8 mouse cellular contexts compared by ENCODE assay signal in genomic region chr2:33217425-33217794, GRCm38 (mm10). TPM values are rescaled to one million over a fixed set of nuclear protein-coding genes. Genes with fewer than 3 reads are reported as not detected.
DNase-seq lines count a peak whose midpoint lies in the region; ATAC-seq and TF ChIP-seq lines count a peak whose summit lies in the region.

No protein-coding gene starts in this region.

- peak overlapping the region; percentile 60 for H3K4me3 ChIP-seq in lung, embryonic 14.5 days (ENCODE audit: low read depth, low read length)
- H3K4me3 ChIP-seq in forebrain, embryonic 13.5 days, result peak overlapping the region; percentile 49
- peak overlapping the region; percentile 74 for H3K4me3 ChIP-seq in limb, embryonic 12.5 days (replicated peaks)
- H3K4me3 ChIP-seq in thymus, adult 2 months (ENCODE audit: control insufficient read depth, insufficient read depth, low read length), result no peak overlapping the region

- no peak for ATAC-seq in lung, embryonic 14.5 days (ENCODE audit: insufficient read depth)
- no peak for ATAC-seq in forebrain, embryonic 13.5 days
- ATAC-seq in limb, embryonic 12.5 days (ENCODE audit: insufficient number of reproducible peaks, insufficient read depth, low FRiP score, low TSS enrichment, low read depth), result no peak

- WGBS in lung, embryonic 14.5 days, result 41% methylated on average over 3 of the region's 3 CpGs
- WGBS in forebrain, embryonic 13.5 days, result 45% methylated on average over 3 of the region's 3 CpGs
- 46% methylated on average over 3 of the region's 3 CpGs for WGBS in limb, embryonic 12.5 days
- WGBS in thymus, adult 2 months, result 5% methylated on average over 3 of the region's 3 CpGs

- peak overlapping the region; percentile 93 for H3K4me2 ChIP-seq in lung, embryonic 14.5 days
- peak overlapping the region; percentile 82 for H3K4me2 ChIP-seq in forebrain, embryonic 13.5 days
- peak overlapping the region; percentile 79 for H3K4me2 ChIP-seq in limb, embryonic 12.5 days

- peak overlapping the region; percentile 73 for H3K9ac ChIP-seq in lung, embryonic 14.5 days
- peak overlapping the region; percentile 80; the same call in 1 of the 2 replicates for H3K9ac ChIP-seq in forebrain, embryonic 13.5 days
- peak overlapping the region; percentile 85 for H3K9ac ChIP-seq in limb, embryonic 12.5 days (replicated peaks)

- peak; percentile 12 for DNase-seq in lung, embryonic 14.5 days
- DNase-seq in lung, postnatal 10 days, result no peak
- DNase-seq in thymus, adult 2 months, result peak; percentile 69
- DNase-seq in adrenal gland, adult 18-20 months (ENCODE audit: low spot score in 2 of 2), result no peak
- DNase-seq in kidney, adult 11 months, result no peak
- DNase-seq in ovary, postnatal 10 days (ENCODE audit: low spot score), result no peak

- peak overlapping the region; percentile 83; the same call in 1 of the 2 replicates for H3K27ac ChIP-seq in lung, embryonic 14.5 days (ENCODE audit: low read depth)
- no peak overlapping the region for H3K27ac ChIP-seq in forebrain, embryonic 13.5 days
- H3K27ac ChIP-seq in limb, embryonic 12.5 days, result no peak overlapping the region
- peak overlapping the region; percentile 67 for H3K27ac ChIP-seq in thymus, adult 2 months (ENCODE audit: control insufficient read depth, insufficient read depth, low read length)

- H3K4me1 ChIP-seq in lung, embryonic 14.5 days (ENCODE audit: insufficient read depth), result peaks cover 23% of the 10 kb centered on the region; the same call in 1 of the 2 replicates
- H3K4me1 ChIP-seq in forebrain, embryonic 13.5 days, result peaks cover 48% of the 10 kb centered on the region
- H3K4me1 ChIP-seq in limb, embryonic 12.5 days (replicated peaks), result peaks cover 57% of the 10 kb centered on the region
- peaks cover 61% of the 10 kb centered on the region for H3K4me1 ChIP-seq in thymus, adult 2 months (replicated peaks; ENCODE audit: control insufficient read depth, insufficient read depth, low read length)

- no peaks in the 10 kb centered on the region for H3K9me3 ChIP-seq in lung, embryonic 14.5 days (ENCODE audit: low read depth, low read length)
- no peaks in the 10 kb centered on the region for H3K9me3 ChIP-seq in forebrain, embryonic 13.5 days (replicated peaks)
- no peaks in the 10 kb centered on the region for H3K9me3 ChIP-seq in limb, embryonic 12.5 days

- H3K27me3 ChIP-seq in lung, embryonic 14.5 days (ENCODE audit: insufficient read depth, low read length), result no peaks in the 10 kb centered on the region
- no peaks in the 10 kb centered on the region for H3K27me3 ChIP-seq in forebrain, embryonic 13.5 days
- no peaks in the 10 kb centered on the region for H3K27me3 ChIP-seq in limb, embryonic 12.5 days
- H3K27me3 ChIP-seq in thymus, adult 2 months (ENCODE audit: control insufficient read depth, insufficient read depth, low read length), result no peaks in the 10 kb centered on the region

- no peak for TF ChIP-seq POLR2A in thymus, adult 2 months (IDR thresholded peaks at IDR 0.05; ENCODE audit: control insufficient read depth, extremely low read depth, insufficient read depth, low read length, poor library complexity)

- no peak; the same call in 1 of the 2 replicates for TF ChIP-seq CTCF in lung, embryonic 14.5 days (IDR thresholded peaks at IDR 0.05; ENCODE audit: low read depth)
- TF ChIP-seq CTCF in thymus, adult 2 months (IDR thresholded peaks at IDR 0.05; ENCODE audit: borderline replicate concordance, control insufficient read depth, extremely low read depth, insufficient read depth, low read length, poor library complexity), result no peak

- H3K36me3 ChIP-seq in lung, embryonic 14.5 days (ENCODE audit: insufficient read depth), result peaks cover 12% of the 10 kb centered on the region; the same call in 1 of the 2 replicates
- peaks cover 12% of the 10 kb centered on the region; the same call in 1 of the 2 replicates for H3K36me3 ChIP-seq in forebrain, embryonic 13.5 days (ENCODE audit: poor library complexity, severe bottlenecking)
- H3K36me3 ChIP-seq in limb, embryonic 12.5 days, result peaks cover 24% of the 10 kb centered on the region
- H3K36me3 ChIP-seq in thymus, adult 2 months (ENCODE audit: control insufficient read depth, insufficient read depth, low read length), result no peaks in the 10 kb centered on the region

RNA-seq across cellular contexts. Expression of gene Angptl2, which starts 1.5 kb away (rescaled TPM):
- polyA plus RNA-seq in lung, embryonic 14.5 days (2014; fragmentation: Nextera tagmentation; extraction: Ambion mirVana), result 30.1 and 30.3 TPM in 2 replicates
- 11.0 and 13.0 TPM in 2 replicates for polyA plus RNA-seq in forebrain, embryonic 13.5 days (2015; fragmentation: Nextera tagmentation; extraction: Ambion mirVana)
- 54.7 and 65.0 TPM in 2 replicates for polyA plus RNA-seq in limb, embryonic 12.5 days (2016; fragmentation: Nextera tagmentation; extraction: Ambion mirVana)
- polyA plus RNA-seq in thymus, adult 2 months (2012; rRNA removed), result 61.1 and 64.5 TPM in 2 replicates
- 10 to 100 TPM; 19.6 to 29.9 TPM for total RNA-seq in adrenal gland, adult 18-20 months (2021)

Comparison
In these comparisons a context has a peak if more than half of its experiments do, and no peak if none do; other contexts are left out.
1. DNase-seq: peak in lung, embryonic 14.5 days (single experiment) and thymus, adult 2 months (single experiment); none in lung, postnatal 10 days (single experiment), adrenal gland, adult 18-20 months (0 of 2), kidney, adult 11 months (single experiment) and ovary, postnatal 10 days (single experiment).
2. H3K27ac ChIP-seq: peak in lung, embryonic 14.5 days (single experiment) and thymus, adult 2 months (single experiment); none in forebrain, embryonic 13.5 days (single experiment) and limb, embryonic 12.5 days (single experiment).
3. Peak in every context shown above with its lines, with median percentiles within 50 percentile points of each other: H3K4me2 ChIP-seq and H3K9ac ChIP-seq.